Mouse (Mus musculus) hematopoietic stem cell, adult 5-6 weeks (primary cell): Measurements from ENCODE around the gene Olfr325. TPM values are rescaled to one million over a fixed set of nuclear protein-coding genes. Genes with fewer than 3 reads are reported as not detected.

Experiments
- ATAC-seq, 2 experiments: fragments of 125-278 bp in 1 of 2; replicated peaks in 1 of 2; 2 replicates each; pipeline ENCODE4 v1.8.0; 2016 to 2017; ENCODE audit warnings: inconsistent platforms in 2 of 2, mild to moderate bottlenecking in 2 of 2, moderate number of reproducible peaks in 2 of 2, low read depth in 1 of 2, moderate TSS enrichment in 1 of 2; ENCODE audit not compliant: low FRiP score in 2 of 2, poor library complexity in 2 of 2, severe bottlenecking in 2 of 2, insufficient read depth in 1 of 2, low TSS enrichment in 1 of 2
- total RNA-seq: library from RNA; stranded (forward); fragments of 172-1452, 232-1000 nt; gene quantifications from 2 replicates; pipeline ENCODE4 v1.2.3, GENCODE M21; 2017

Olfr325 gene
- total RNA-seq, 1 experiment from 2014 or later, result not detected

DNA sequence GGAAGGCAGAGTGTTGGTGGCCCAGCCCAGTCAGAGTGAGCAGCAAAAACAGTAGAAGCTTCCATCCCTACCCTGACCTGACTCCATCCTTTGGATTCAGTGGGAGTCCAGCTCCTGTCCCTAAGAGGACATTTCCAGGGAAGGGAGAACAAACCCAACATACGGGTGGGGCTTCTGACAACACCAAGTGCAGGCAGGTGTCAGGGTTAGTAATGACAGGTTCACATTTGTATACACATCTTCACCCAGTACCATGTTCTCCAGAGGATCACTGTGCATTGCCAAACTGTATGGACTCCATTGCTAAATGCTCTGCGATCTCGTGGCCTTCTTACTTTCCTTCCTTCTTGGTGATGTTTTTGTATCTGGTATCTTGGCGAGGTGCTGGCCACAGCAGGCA lies 38.4 kb downstream of the Olfr325 start, which contains the start of gene 2210407C18Rik:
Gene 2210407C18Rik, minus strand, starts transcription at position 101 of the 400 bp plus-strand sequence.
- ATAC-seq, result no peak

- ATAC-seq, result no peak
Measured at GRCm38 (mm10) chr11:58618369-58618768, 40.8 kb downstream of the Olfr325 start.

GRCm38 (mm10) chr11:58618793-58619192 lies 41.3 kb downstream of the Olfr325 start:
- ATAC-seq, result no peak

- ATAC-seq, result no peak
Measured at GRCm38 (mm10) chr11:58626146-58626545, 48.6 kb downstream of the Olfr325 start.

DNA sequence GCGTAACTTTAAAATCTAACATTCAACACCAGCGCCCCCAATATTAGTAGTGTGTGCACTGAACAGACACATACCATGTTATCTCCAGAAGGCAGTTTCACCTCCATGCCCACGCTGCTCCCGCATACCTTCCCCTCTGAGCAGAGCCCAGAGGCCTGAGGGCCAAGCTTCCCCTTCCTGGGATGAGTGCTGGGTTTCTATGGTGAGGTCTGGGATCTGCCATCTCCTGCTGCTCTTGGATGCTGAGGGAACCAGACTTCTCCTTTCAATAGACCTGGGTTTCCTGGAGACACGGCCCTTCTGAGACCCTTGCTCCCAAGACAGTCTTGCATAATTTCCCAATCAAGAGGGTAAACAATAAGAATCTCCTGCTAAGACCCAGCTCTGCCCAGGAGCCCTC lies 52.9 kb downstream of the Olfr325 start, which contains the start of gene Olfr323:
Gene Olfr323, minus strand, starts transcription at position 101 of the 400 bp plus-strand sequence.
- ATAC-seq, result no peak

Other genes with a start within 250 kb of the Olfr325 start
- 34.0 and 54.5 TPM in 2 replicates for gene Zfp672, start 247.4 kb upstream of the Olfr325 start, total RNA-seq
- 35.5 and 36.7 TPM in 2 replicates for gene Sh3bp5l, start 247.0 kb upstream of the Olfr325 start, total RNA-seq
- not detected in 2 replicates for gene Lypd8, start 198.7 kb upstream of the Olfr325 start, total RNA-seq
- not detected in 2 replicates for gene 1810065E05Rik, start 156.6 kb upstream of the Olfr325 start, total RNA-seq
- gene Gm12253, start 145.2 kb upstream of the Olfr325 start, total RNA-seq, result not detected in 2 replicates
- gene Lypd9, start 124.8 kb upstream of the Olfr325 start, total RNA-seq, result not detected in 2 replicates
- not detected in 2 replicates for gene Olfr30, start 115.5 kb upstream of the Olfr325 start, total RNA-seq
- not detected in 2 replicates for gene Olfr332, start 85.2 kb upstream of the Olfr325 start, total RNA-seq
- not detected in 2 replicates for gene Olfr331, start 75.2 kb upstream of the Olfr325 start, total RNA-seq
- gene Olfr330, start 42.9 kb upstream of the Olfr325 start, total RNA-seq, result not detected in 2 replicates
- gene Olfr329-ps, start 31.3 kb upstream of the Olfr325 start, total RNA-seq, result not detected in 2 replicates
- not detected in 2 replicates for gene Olfr328, start 22.1 kb upstream of the Olfr325 start, total RNA-seq
- not detected in 2 replicates for gene Olfr224, start 7.2 kb upstream of the Olfr325 start, total RNA-seq
- not detected in 2 replicates for gene Olfr324, start 17.4 kb downstream of the Olfr325 start, total RNA-seq
- gene 2210407C18Rik, start 38.3 kb downstream of the Olfr325 start, total RNA-seq, result not detected in 2 replicates
- gene Olfr323, start 52.8 kb downstream of the Olfr325 start, total RNA-seq, result not detected in 2 replicates
- gene Trim58, start 62.7 kb downstream of the Olfr325 start, total RNA-seq, result 2.8 and 3.9 TPM in 2 replicates
- not detected in 2 replicates for gene Olfr322, start 81.1 kb downstream of the Olfr325 start, total RNA-seq
- gene Olfr320, start 103.4 kb downstream of the Olfr325 start, total RNA-seq, result not detected in 2 replicates
- gene Olfr319, start 121.4 kb downstream of the Olfr325 start, total RNA-seq, result not detected in 2 replicates
- gene Olfr318, start 146.3 kb downstream of the Olfr325 start, total RNA-seq, result not detected in 2 replicates
- not detected in 2 replicates for gene Olfr317, start 161.5 kb downstream of the Olfr325 start, total RNA-seq
- gene Olfr316, start 175.0 kb downstream of the Olfr325 start, total RNA-seq, result not detected in 2 replicates
- not detected in 2 replicates for gene Olfr315, start 195.5 kb downstream of the Olfr325 start, total RNA-seq
- not detected in 2 replicates for gene Olfr314, start 205.2 kb downstream of the Olfr325 start, total RNA-seq
- not detected in 2 replicates for gene Fam183b, start 224.2 kb downstream of the Olfr325 start, total RNA-seq
- gene Olfr313, start 237.3 kb downstream of the Olfr325 start, total RNA-seq, result not detected in 2 replicates